Mouse (Mus musculus) thymus, postnatal 14 days (tissue): ENCODE data around the gene 3110082I17Rik.
A peak's percentile ranks its signal among the peaks of the same experiment; 100 is the strongest.

Experiments
- DNase-seq: peaks from one replicate; pipeline ENCODE4 v3.0.0; 2021

Gene 3110082I17Rik

DNA sequence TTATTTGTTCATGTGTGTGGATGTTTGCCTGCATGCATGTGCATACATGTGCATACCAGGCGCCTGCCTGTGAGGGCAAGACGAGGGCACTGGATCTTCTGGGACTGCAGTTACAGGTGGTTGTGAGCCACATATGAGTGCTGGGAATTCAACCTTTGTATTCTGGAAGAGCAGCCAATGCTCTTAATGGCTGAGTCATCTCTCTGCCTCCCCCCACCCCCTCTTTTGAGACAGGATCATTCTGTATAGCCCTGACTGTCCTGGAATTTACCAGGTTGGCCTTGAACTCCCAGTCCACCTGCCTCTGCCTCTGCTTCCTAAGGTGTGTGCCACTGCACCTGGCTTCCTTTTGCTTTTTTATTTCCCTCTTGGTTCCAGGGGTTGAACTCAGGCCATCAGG, 85.5 kb downstream of the 3110082I17Rik start:
- no peak for DNase-seq

DNA sequence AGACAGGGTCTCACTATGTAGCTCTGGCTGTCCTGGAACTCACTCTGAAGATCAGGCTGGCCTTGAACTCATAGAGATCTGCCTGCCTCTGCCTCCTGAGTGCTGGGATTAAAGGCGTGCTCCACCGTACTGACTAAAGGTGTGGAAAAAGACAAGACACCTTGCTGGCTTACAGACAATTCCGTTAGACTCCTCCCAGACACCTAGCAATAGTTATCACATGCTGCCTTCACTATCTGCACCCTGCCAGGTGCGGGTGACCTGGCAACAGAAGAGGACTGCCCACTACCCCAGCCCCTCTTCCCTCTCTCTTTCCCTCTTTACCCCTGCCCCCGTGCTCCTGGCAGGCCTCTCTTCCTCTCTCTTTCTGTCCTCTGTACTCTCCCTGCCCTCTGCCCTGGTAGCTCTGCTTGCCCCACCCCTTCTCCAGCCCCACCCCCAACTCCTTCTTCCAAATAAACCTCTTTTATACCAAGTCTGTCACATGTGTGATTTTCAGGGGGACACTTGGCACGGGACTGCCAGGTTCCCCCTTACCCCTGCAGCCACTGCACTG, 86.4 kb downstream of the 3110082I17Rik start:
- DNase-seq, result no peak

DNA sequence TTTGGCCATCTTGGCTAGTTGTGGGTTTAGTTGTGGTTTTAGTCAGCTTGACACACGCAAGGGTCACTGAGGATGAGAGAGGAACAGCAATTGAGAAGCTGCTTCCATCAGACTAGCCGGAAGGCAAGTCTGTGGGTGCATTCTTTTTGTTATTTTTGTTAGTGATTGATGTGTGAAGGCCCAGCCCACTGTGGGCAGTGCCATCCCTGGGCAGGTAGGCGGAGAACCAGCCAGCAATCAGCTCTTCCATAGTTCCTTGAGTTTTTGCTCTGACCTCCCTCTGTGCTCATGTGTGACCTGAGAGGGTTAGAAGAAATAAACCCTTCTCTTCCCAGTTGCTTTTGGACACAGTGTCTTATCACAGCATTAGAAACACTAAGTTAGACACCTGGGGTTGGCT, 87.2 kb downstream of the 3110082I17Rik start:
- DNase-seq, result no peak

DNA sequence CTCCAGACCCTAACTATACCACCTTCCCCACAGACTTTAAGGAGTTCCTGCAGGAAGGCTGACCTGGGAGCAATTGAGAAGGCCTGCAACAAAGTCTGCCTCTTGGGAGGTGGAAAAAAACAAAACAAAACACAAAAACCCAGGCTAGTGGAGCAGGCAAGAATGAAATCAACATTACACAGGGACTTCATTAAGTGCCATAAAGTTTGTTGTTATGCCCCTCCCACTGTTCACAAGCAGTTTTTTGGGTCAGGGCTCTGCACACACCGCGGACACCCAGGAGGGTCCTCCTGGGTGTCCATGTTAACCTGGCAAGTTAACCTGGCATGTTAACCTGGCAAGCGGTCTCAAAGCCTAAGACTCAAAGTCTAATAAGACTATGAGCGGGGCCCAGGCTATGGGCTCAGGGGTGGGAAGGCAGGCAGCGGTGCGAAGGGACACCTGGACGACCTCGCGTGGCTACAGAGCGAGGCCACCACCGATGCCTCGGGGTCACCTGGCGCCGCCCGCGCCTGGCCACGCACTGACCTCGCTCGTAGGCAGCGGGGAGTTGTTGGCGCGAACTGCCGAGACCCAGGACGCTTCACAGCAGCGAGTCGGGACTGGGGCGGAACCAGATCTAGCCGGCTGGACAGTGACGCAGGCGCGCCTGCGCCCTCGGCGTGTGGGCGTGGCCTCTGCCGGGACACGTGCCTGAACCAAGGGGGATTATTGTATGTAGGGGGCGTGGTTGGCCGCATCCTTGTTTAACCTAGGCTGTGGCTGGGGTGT, 88.5 kb downstream of the 3110082I17Rik start:
- DNase-seq, result peak; percentile 87

DNA sequence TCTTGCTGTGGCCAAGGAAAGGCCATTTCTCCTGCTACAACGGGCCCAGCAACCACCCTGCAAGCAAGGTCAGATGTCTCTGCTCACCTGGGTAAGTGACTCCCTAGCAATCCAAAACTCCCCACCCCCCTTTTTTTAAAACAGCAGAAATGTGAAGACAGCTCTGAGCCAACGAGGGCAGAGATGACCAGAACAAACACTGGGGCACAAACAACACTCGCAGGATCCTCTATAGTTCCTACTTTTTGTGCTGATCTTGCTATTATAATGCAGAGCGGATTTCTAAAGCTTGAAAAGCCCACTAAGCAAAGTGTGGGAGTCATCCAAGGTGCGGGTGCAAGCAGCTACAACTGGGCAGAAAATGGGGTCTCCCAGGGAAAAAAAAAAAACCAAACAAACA, 89.2 kb downstream of the 3110082I17Rik start:
- no peak for DNase-seq

DNA sequence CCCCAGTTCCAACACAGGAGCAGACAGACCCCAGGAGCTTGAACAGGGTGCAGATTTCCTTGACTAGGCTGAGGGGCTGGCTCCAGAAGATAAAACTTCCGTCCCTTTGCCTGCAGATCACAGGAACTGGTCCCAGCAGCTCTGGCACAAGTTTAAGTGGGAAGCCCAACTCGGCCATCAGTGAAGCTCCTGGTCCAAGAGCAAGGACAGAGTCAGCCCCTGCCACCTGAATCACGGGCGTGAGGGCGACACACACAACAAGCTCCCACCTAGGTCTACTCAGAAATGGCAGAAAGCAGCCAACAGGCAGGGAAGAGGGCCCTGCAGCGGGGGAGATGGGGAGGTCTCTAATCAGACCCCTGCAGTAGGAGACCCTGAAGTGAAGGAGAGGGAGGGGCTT, 90.0 kb downstream of the 3110082I17Rik start:
- no peak for DNase-seq

DNA sequence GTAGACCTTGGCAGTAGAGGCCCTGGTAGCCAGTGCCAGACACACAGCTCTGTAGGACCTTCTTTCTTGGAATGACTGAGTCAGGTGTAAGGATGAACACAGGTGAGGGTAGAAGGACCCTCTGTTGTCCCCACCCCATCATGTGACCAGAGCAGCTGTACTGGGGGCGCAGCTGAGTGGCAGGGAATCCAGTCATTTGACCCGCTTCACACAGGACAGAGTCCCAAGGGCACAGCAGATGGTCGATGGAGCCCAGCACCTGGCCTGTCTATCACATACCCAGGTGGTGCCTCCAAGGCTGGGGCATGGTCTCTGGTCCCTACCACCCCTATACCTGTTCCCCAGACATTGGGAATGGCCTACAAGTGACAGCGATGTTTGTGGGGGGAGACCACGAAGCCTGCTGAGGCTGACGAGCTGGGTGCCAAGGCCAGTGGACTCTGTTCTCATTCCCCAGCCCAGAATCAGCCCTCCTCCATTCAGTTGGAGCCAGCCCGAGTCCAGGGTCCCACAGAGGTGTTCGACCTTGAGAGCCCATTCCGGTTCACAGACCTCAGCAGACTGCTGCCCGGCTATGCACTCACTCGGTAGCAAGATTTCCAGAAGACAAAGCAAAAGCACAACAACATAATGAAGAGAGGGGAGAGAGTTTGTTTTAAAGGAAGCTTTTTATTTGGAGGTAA, 91.5 kb downstream of the 3110082I17Rik start:
- DNase-seq, result no peak

DNA sequence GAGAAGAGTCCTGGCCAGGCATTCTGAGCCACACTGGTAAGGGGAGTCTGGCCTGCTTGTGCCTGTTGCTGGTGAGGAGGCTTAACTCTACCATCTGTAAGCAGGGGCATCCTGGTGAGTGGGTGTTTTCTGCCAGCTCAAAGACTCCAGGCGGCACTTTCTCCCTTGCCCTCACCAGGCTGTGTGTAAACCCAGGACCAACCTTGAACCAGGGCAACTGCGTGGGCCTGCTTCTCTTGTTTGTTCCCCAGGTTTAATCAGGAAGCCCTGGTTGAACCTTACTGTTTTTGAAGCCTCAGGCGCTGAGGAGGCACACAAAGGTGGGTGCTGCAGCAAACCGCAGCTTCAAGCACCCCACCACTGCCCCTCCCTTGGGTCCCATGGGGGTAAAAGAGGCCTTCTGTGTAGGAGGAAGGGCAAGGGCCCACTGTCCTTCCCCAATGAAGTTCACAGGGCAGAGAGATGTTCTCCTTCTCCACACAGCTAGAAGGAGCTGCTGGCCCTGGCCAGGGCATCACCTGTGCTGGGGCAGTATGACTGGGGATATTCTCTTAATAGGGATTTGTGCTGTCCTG, 92.4 kb downstream of the 3110082I17Rik start:
- no peak for DNase-seq

DNA sequence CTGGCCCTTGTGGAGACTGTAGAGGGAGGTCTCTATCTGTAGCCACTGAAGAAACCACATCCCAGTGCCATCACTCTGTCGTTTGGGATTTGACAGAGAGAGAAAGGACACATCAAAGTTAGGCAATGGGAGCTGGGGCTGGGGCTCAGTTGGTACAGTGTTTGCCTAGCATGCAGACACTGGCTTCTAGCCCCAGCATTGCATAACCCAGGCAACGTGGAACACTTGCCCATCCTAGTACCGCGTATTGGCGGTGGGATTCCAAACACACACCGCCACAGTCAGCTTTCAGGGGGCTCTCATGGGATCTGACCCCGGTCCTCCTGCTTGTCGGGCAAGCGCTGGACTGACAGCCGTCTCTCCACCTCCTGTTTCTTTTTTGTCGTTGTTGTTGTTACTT, 93.8 kb downstream of the 3110082I17Rik start:
- DNase-seq, result no peak

DNA sequence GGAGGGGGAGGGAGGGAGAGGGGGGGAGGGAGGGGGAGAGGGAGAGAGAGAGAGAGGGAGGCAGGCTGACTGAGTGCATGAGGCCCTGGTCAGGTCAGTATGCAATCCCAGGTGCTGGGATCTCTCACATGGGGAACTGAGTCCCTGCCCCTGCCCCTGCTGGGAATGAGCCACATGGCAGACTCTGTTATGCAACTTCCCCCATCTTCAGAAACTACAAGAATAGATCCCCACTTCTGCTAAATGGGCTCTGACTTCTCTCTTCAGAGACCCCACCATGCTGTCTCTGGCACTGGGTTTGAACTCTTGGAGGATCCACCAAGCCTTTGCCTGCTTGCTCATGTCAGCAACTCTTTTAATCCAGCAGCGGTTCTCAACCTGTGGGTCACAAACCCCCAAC, 94.5 kb downstream of the 3110082I17Rik start:
- DNase-seq, result no peak

DNA sequence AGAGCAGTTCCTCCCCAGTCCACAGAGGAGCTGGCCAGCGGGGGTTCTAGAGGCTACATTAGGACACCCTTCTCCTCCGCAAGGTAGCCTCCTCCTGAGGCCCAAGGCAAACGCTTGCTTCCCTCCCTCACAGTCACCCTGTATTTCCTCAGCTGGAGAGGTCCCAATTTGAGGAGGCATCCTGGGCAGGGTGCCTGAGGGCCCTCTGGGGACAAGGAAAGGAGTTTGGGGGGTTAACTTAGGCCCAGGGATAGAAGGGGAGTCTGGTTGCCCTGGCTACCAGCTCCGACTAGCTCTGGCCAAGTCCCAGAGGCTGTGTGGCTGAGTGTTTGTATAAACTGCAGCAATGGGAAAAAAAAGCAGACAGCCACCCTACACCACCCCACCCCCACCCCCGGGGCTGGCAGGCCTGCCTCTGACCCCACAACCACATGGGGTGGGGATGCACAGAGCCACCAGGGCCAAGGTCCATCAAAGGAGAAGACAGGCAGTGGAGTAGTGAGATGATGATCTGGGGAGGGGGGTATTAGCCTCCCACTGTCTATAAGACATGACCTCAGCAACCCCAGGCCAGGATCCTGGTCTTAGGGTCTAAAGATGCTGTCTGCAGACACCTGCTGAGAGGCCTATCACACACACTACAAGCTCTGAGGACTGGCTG, 95.3 kb downstream of the 3110082I17Rik start:
- DNase-seq, result no peak

DNA sequence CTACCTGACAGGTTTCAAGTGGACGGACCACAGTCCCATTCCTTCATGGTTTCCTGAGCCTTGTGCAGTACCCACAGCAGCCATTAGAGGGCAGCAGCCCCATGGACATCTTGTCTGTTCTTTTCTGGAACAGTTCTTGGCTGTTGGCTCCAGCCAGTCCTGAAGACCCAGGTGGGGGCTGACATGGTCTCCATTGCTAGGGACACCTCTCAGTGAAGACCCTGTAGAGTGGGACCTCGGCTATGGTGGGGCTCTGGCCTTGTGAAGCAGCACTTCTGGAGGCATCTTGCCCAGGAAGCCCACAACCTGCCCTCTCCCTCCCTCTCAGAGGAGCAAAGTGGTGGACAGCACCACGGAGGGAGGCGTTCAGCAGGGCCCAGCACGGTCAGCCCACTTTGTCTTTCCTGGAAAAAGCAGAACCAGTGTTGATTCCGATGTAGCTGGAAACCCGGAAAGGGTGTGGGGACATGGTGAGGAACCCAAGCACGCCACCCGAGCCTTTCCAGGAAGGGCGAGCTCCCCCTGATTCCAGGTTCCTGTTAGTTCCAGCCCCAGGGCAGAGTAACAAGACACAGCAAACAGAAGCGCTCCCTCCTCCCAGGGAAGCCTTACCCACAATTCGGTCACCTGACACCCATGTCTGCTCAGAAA, 95.9 kb downstream of the 3110082I17Rik start:
- peak; percentile 87 for DNase-seq

DNA sequence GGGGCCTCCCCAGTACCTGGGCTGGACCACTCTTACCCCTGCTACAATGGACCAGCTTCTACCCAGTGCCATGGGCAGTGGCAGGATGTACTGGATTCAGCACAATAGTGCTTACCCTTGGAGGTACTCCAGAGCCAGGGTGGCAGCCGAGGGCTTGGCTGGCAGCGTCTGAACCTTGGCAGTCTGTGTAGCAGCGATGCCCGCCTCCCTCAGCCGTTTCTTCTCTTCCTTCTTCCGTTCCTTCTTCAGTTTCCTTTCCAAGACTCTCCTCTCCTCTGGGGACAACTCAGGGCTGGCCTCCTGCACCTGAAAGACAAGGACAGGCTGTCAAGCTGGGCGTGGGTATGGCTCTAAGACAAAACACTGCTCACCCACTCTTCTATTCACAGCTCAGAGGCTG, 96.5 kb downstream of the 3110082I17Rik start:
- no peak for DNase-seq

DNA sequence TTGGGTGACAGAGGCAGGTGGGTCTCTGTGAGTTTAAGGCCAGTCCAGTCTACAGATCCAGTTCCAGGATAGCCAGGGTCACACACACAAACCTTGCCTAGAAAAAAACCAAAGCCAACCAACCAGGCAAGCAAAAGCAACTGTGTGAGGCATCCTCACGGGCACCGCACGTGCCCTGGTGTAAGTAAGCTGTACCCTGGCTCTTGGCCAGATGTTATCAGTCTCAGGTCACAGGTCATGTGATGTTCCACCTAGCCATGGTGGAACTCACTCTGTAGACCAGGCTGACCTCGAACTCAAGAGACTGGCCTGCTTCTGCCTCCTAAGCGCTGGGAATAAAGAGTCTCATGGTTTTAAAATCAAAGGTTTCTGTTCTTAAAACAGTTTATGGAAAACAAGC, 101.1 kb downstream of the 3110082I17Rik start:
- DNase-seq, result no peak

DNA sequence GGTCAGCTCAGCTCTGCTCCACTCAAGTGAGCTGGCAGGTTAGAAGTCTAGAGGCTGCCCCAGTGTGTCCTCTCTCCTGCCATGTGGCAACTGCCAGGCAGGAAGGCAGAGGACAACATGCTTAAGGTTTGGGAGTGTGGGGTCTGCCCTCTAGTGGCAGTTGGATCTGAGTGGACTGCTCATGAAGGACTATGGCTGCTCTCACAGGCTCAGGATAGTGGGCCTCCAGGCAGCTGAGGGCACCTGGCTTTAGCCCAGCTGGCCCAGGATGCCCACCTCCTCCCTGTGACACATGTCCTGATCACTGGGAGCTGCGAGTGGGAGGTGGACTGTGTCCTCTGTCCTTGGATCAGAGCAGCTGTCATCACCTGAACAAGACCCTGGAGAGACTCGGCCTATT, 101.7 kb downstream of the 3110082I17Rik start:
- peak; percentile 60 for DNase-seq

DNA sequence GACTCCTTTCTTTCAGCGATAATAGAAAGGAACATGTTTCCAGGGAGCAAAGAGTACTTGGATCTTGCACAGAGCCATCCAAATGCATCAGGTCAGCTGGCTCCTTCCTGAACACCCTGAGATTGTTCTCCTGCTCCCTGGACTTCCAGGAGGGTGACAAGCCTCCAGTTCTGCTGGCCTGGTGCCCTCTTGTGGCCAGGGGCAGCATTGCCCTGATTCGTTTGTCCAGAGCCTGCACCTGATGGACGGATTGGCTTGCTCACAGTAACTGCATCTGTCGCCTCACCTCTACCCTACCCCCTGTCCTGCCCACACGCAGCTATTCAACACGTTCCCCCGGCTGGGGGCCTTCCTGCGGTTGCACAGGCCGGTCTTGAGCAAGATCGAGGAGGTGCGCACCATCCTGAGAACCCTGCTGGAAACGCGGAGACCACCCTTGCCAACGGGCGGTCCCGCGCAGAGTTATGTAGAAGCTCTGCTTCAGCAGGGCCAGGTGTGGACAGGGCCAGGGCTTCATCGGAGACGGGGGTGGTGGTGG, 105.0 kb downstream of the 3110082I17Rik start:
- peak; percentile 81 for DNase-seq

DNA sequence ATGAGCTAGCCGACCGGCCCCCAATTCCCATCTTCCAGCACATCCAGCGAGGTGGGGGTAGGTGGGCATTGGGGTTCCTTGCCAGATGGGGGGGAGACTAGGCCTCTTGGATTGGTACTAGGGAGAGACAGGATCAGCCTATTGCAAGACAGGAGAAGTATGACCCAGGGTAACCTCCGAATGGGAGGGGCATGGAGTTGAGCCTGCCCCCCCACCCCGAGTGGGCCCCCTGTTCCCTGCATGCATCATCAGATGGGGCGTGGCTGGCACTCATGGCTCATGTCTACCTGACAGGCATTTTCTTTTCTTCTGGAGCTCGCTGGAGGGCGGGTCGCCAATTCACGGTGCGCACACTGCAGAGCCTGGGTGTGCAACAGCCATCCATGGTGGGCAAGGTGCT, 106.4 kb downstream of the 3110082I17Rik start:
- DNase-seq, result no peak

DNA sequence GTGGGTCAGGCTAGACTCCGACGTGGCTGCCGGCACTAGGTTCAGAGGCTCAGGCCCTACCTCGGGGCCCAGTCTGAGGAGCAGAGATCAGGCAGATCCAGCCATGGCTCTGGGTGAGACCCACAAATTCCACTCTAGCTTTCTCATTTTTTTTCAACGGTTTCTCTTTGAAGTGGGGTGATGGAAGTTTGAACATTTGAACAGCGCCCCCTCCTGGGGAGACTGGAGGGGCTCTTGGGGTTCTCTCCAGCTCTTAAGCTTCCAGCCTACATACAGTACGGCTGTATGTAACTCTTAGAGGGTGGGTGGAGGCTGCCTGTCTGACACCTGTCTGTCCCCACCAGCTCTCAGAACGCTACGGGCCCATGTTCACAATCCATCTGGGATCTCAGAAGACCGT, 106.8 kb downstream of the 3110082I17Rik start:
- DNase-seq, result peak; percentile 77

DNA sequence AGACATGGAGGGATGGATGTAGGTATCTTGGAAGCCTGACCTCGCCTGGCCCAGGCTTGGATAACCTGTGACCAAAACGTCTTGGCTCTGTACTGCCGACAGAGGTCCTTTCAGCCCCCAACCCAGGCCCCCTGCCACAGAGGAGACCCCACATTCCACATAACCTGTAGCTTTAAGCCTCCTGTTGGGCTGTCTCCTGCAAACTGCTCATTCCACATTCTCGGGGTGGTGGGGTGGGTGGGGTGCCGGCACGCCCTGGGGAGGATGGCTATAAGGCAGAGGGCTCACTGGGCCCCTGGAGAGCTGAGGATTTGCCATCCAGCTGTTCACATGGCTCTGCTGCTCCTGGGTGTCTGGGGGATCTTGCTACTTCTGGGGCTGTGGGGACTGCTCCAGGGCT, 108.0 kb downstream of the 3110082I17Rik start, which contains the start of gene Cyp2w1:
TSS of gene Cyp2w1 (plus strand) at position 301 of the 400 bp plus-strand sequence.
- no peak for DNase-seq

DNA sequence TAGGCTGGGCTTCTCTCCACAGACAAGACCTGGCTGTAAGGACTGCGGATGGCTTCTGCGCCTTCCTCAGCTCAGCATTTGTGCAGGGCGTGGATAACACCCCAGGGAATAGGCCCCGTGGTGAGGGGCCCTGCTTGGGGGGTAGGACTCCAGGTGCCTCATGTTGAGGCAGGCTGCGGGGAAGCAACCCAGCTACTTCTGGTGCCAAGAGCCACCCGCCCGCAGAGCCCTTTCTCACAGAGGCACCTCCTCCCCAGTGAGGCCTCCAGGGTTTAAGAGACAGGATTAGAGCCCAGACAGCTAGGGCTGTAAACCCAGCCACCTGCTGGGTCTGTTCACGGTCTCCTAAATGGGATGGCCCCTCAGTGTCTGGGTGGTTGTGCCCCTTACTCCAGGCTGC, 108.7 kb downstream of the 3110082I17Rik start:
- DNase-seq, result peak; percentile 72

DNA sequence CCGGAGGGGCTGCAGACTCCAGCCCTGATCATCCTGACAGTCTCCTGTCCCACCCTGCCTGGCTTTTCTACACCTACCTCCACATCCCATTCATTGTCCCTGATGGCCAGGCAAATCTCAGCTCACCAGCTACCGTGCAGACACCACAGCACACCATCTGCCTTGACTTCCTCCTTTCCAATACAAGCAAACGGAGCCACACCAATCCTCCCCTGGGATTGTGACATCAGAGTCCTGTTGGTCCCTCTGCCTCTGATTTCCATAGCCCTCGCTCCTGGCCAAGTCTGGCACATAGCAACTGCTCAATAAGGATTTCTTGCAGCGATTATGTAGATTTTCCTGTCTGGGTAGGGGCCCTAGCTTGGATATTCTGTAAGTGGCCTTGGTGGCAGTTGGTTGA, 109.2 kb downstream of the 3110082I17Rik start, which contains the start of gene Cox19:
TSS of gene Cox19 (minus strand) at position 285 of the 400 bp plus-strand sequence.
- DNase-seq, result no peak

DNA sequence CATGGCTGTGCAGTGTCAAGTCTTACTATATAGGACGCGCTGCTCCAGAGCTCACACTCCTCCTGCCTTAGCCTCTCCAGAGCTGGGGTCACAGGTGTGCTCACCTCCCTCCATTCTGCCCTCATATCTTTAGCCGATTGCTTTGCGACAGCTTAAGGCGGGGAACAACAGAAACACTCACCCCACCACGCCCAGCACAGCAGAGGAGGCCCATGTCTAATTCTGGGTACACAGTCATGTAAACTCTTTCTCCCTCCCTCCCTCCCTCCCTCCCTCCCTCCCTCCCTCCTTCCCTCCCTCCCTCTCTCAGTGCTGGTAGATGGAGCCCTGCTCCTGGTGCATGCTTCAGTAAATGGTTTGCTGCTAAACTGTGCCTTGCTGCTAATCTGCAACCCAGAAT, 110.6 kb downstream of the 3110082I17Rik start:
- DNase-seq, result no peak
